Mouse (Mus musculus): ENCODE data around the gene Cuedc1.

The Cuedc1 gene

GRCm38 (mm10) chr11:88118817-88119642 is 21.2 kb downstream of the Cuedc1 start:
- no peak for DNase-seq (ENCODE audit: low spot score in 2 of 2)

- DNase-seq (ENCODE audit: low spot score in 2 of 2) = no peak
Measured at GRCm38 (mm10) chr11:88122545-88122944, 24.7 kb downstream of the Cuedc1 start.

DNA sequence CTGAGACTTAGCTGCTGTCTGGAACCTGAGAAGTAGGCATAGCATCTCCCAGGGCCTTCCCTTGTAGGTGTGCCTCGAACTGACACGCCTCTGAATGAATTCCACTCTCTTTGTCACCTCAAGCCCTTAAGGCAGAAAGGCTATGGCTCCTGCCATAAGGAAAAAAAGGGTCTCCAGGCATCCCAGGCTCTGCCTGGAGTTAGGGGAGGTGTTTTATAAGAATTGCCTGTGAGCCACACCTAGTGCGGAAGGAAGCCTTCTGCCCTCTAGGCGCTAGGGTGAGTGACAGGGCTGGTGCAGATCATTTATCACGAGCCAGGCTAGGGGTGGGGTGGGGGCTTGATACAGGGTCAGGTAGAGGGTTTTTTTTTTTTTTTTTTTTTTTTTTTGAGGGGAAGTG is 25.2 kb downstream of the Cuedc1 start:
- no peak for DNase-seq (ENCODE audit: low spot score in 2 of 2)

DNA sequence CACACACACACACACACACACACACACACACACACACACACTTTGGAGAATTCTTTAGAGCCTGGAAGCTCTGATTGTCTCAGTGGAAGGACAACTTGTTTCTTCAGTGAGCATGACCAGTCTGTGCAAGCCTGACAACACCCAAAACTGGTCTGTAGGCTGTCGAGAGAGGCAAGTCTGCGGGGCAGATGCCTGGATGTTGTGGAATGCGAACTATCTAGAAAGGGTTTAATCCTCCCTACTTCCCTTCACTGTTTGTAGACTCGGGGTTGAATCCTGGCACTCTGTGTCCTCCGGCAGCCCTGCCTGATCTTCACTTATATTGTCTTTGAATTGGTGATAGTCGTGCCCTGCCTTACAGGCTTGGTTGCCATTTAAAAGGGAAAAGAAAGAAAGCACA is 25.9 kb downstream of the Cuedc1 start:
- DNase-seq (ENCODE audit: low spot score in 2 of 2) = no peak

DNA sequence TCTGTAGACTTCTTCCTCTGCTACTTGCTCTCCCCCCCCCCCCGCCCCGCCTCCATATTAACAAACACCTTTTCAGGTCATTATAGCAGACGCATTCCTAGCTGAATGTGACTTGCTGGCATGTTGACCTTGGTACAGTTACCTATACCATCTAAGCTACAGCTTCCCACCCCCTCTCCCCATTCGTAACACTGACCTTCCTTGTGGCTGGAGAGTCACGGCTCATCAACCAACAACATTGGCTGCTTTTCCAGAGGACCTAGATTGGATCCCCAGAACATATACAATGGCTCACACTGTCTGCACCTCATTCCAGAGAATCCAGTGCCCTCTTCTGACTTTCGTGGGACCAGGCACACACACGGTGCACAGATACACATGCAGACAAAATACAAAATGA is 27.6 kb downstream of the Cuedc1 start:
- DNase-seq (ENCODE audit: low spot score in 2 of 2) = no peak

DNA sequence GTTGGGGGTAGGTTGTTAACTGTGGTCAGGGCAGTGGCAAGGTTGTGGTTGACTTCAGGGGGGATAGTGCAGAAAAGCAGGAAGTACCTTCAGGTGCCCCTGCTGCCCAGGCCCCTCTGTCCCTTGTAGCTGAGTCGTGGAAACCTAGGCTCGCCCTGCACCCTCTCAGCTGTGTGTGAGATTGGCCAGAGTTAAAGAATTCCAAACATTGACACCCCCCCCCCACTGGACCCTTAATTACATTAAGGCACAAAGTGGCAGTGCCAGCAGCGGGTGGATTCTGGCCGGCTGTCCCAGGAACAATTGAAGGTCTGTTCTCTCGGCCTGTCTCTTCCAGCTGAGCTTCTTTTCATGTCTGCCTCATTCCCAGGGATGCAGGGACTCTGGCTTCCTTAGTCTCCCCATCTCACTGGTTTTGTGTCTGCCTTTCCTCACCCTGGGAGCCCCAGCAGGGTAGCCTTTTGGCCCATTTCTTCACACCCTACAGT is 28.5 kb downstream of the Cuedc1 start:
- no peak for DNase-seq (ENCODE audit: low spot score in 2 of 2)

DNA sequence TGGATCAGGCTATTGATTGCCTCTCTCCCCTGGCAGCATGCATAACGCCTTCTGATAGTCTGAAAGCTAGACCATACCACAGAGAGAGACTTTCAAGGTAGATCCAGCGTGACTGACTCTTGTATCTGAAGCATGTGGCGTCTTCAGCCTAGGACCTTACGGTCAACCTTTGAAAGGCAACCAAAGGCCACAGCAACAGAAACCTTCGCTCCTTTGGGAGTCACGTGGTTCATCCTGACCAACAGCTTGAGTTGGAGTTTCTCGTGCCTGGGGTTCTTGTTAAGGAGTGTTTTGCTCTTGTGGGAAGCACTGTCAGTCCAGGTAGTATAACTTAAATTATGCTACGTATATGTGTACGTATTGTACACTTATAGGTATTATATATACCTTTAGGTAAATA is 30.6 kb downstream of the Cuedc1 start:
- DNase-seq (ENCODE audit: low spot score in 2 of 2) = no peak

- DNase-seq (ENCODE audit: low spot score in 2 of 2) = no peak
Measured at GRCm38 (mm10) chr11:88129281-88129680, 31.4 kb downstream of the Cuedc1 start.

DNA sequence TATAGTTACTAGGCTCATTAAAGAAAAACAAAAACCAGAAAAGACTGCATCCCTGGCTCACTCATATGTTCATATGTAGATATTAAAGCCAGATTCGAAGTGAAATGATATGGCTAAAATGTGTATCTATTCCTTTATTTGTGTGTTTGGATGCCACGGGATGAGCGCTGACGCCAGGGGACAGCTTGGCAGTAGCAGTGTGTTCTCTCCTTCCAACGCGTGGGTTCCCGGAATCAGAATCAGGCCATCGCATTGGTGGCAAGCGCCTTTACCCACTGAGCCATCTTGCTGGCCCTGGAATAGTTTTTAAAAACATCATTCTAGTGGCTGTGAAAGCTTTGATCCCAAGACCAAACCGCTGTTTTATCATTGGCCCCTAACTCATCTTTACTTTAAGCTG is 32.1 kb downstream of the Cuedc1 start:
- no peak for DNase-seq (ENCODE audit: low spot score in 2 of 2)

DNA sequence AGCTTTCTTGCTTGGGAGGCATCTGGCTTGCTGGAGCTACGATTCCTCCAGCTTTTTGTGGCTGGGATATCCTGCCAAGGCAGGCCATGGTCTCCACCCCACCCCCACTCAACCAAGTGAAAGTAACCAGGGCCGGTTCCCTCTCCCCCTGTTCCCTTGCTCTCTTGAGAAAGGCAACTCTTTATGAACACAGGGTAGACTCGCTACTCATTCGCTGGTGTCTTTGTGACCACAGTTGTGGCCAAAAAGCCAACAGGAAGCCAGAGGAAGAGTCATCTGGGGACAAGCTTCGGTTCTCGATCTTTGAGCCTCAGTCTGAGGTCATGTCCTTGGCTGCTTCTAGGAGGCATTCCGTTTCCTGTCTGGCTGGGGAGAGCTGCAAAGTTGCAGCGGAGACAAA is 34.0 kb downstream of the Cuedc1 start:
- peak; percentile 37 for DNase-seq (ENCODE audit: low spot score in 2 of 2)

DNA sequence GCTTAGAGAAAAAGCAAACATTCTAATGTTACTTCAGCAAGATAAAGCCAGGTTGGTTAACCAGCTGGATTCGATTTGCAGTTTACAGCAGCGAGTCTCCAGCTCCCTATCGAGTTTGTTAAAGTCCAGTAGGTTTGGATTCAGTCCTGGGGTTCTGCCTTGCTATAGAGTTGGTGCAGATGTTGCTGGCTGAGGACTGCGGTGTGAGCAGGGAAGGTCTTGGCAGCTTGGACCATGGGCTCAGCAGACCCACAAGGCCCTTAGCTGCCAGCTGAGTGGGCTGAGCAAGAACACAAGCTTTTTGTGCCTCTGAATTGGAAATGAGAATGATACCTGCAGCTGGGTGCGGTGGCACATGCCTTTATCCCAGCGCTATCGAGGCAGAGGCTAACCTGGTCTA is 37.4 kb downstream of the Cuedc1 start:
- DNase-seq (ENCODE audit: low spot score in 2 of 2) = no peak

DNA sequence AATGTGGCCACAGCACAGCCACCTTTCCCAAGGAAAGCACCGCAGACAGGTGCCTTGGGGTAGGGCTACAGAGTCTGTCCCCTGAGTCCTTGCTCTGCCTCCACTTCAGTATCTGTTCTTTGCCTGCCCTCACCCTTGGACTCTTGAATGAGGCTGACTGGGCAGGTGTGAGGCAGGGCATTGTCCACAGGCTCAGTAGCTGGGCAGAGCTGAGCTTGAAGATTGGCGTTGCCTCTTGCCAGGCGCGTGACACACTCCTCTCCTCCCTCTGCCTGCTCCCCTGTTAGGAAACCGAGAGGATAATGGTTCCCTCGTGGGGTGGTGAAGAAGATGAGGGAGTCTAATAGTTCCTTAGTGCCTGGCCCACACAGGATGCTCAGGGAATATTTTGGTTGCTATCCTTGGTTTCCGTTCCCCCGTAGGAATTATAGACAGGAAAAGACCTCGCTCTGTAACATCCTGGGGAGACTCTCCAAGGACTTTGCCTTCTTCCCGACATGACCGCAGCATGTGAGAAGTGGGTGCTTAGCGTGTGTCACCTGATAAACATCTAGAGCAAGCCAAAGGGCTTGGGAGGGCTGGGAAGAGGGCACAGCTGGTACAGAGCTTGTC is 40.1 kb downstream of the Cuedc1 start:
- DNase-seq (ENCODE audit: low spot score in 2 of 2) = no peak

DNA sequence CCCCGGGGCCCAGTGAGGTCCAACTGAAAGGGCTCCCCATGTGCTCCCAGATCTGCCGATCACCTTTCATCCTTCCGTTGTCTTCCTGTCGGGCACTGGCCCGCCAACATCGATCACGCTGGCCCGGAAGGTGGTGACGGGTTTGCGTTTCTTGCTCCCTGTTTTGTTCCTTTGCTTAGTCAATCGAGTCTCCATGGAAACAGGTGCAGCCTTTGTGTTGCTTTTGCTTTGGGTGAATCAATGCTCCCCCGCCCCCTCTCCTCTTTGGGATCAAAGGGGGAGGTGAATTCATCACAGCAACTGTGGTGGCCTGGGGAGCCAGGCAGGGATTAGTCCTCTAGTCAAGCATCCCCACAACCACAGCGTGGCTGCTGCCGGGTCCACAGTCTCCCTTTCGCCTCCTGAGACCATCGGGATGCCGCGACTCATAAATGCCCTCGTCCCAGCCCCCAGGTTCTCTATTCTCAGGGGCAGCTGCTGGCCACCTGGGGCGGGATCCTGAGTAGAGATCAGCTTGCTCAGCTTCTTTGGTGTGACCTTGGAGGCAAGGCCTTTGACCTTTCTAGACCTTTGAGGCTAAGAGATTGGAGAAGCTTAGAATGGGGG is 41.5 kb downstream of the Cuedc1 start:
- DNase-seq (ENCODE audit: low spot score in 2 of 2) = no peak

GRCm38 (mm10) chr11:88140066-88141060 is 42.5 kb downstream of the Cuedc1 start:
- DNase-seq (ENCODE audit: low spot score in 2 of 2) = peak; percentile 22 to 40

GRCm38 (mm10) chr11:88142362-88142761 is 44.5 kb downstream of the Cuedc1 start:
- DNase-seq (ENCODE audit: low spot score in 2 of 2) = no peak

- DNase-seq (ENCODE audit: low spot score in 2 of 2) = no peak
Measured at GRCm38 (mm10) chr11:88144100-88144499, 46.2 kb downstream of the Cuedc1 start.

DNA sequence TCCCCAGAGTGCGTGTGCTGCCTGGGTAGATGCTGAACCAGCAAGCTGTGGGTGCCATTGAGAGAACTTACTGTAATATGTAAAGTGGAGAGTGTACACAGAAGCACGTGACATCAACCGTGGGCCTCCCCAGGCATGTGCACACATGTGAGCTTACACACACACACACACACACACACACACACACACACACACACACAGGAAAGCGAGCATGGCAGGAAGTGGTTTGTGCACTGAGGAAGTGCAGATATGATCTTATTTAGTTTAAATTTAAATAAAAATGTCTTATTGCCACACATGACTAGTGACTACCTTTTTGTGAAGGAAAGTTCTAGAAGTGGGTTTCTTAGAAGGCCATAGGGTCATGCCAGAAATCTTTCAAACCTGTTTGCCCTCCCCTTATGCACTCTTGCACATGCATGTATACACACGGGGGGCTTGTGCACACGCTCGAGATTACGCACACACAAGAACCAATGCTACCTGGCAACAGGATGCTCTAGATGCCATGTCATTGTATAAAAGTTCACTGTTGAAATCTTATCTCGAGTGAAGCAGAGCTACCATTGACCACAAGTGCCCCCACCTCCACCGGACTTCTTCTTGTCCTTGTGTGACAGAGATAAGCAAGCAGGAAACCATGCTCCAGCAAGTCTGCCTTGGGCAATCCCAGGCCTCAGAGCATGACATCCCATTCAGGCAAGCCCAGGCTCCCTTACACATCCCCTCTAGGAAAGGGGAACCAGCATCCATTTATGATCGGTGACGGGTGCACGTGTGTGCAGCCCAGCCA is 47.6 kb downstream of the Cuedc1 start:
- DNase-seq (ENCODE audit: low spot score in 2 of 2) = peak; percentile 74 to 81

DNA sequence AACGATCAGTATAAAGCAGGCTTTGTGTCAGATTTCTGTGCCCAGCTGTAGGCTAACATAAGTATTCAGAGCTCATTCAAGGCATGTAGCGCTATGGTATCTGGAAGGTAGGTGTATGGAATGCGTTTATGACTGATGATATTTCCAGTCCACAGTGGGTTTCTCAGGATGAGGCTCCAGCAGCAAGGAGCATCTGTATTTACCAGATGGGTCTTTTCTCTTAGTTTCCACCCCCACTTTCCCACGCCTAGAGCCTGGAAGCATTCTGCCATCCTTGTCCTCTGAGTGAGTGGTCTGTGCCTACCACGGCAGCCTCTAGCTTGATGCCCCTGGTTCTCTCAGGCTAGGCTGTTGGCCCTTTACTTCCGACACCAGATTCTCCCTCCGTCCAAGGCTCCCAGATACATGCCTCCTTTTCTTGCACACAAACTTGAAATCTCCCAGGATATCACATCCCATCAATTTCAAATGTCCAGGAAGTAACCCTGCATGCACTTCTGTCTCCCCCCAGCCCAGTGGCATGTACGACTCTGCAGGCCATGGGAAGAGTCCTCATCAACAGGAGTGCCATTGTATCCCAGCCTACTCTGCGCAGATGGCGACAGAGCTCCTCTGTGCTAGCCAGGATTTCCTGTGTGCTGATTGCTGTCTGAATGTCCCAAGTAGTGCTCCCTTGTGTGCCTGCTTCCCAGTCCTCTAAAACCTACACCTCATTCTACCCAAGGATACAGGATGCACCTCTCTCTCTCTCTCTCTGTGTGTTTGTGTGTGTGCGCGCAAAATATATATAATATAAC is 48.6 kb downstream of the Cuedc1 start:
- no peak for DNase-seq (ENCODE audit: low spot score in 2 of 2)

GRCm38 (mm10) chr11:88147388-88147787 is 49.5 kb downstream of the Cuedc1 start:
- no peak for DNase-seq (ENCODE audit: low spot score in 2 of 2)

Data from spleen, postnatal 36 days (tissue).